Comparison of ENCODE assay signal across 43 mouse cellular contexts in the genomic region with DNA sequence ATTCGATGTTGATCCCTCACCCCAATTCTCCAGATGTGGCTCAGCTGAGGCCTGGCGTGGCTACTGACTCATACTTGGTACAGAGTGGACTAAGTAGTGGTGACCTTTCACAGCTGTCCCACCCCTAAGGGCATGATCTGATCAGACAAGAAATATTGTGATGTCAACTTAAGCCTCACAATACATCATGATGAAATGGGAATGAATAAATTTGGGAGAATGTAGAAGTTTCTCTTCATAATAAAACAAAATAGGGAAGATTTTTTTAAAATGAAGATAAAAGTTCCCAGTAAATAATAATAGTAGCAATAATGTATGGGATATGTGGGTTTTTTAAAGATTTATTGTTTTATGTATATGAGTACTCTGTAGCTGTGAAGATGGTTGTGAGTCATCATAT. TPM values are rescaled to one million over a fixed set of nuclear protein-coding genes. Genes with fewer than 3 reads are reported as not detected.
"Had no signal": no experiment of that assay in that cellular context is flagged by ENCODE, and none has a peak within 500 bp of the region (broad histone marks: within the 10 kb centered on the region; RNA-seq: fewer than 3 reads in every experiment).

Gene Ubqlnl (minus strand): TSS at position 101 of the 400 bp plus-strand sequence.

- H3K27me3 ChIP-seq: heart, embryonic 12.5 days; heart, embryonic 13.5 days; heart, embryonic 15.5 days; hindbrain, embryonic 12.5 days; hindbrain, embryonic 13.5 days; hindbrain, embryonic 15.5 days; intestine, embryonic 15.5 days; kidney, embryonic 15.5 days had no signal

- H3K27ac ChIP-seq: heart, embryonic 10.5 days; heart, embryonic 13.5 days; heart, embryonic 15.5 days; hindbrain, embryonic 10.5 days; hindbrain, embryonic 12.5 days; hindbrain, embryonic 13.5 days; hindbrain, embryonic 14.5 days; hindbrain, embryonic 15.5 days; hindbrain, postnatal 0 days; intestine, embryonic 15.5 days; kidney, embryonic 15.5 days; kidney, postnatal 0 days; layer of hippocampus, adult 2 months had no signal

- H3K4me3 ChIP-seq: heart, embryonic 10.5 days; heart, embryonic 12.5 days; heart, embryonic 13.5 days; heart, embryonic 15.5 days; hindbrain, embryonic 10.5 days; hindbrain, embryonic 12.5 days; hindbrain, embryonic 13.5 days; hindbrain, embryonic 15.5 days; intestine, embryonic 15.5 days; kidney, embryonic 15.5 days; layer of hippocampus, adult 2 months had no signal

- H3K36me3 ChIP-seq: heart, embryonic 10.5 days; heart, embryonic 12.5 days; heart, embryonic 13.5 days; heart, embryonic 15.5 days; hindbrain, embryonic 10.5 days; hindbrain, embryonic 12.5 days; hindbrain, embryonic 13.5 days; hindbrain, embryonic 15.5 days; intestine, embryonic 15.5 days; kidney, embryonic 15.5 days had no signal

- H3K4me1 ChIP-seq: heart, embryonic 10.5 days; heart, embryonic 12.5 days; heart, embryonic 13.5 days; heart, embryonic 15.5 days; hindbrain, embryonic 10.5 days; hindbrain, embryonic 12.5 days; hindbrain, embryonic 13.5 days; hindbrain, embryonic 15.5 days; intestine, embryonic 15.5 days; kidney, embryonic 15.5 days had no signal

- DNase-seq: heart, postnatal 10 days; heart, postnatal 14 days; heart, postnatal 36 days; heart, postnatal 4 days; kidney, adult 11 months; kidney, adult 18-20 months; kidney, adult 2 months; kidney, adult 8-10 months; kidney, adult 9 months; kidney, postnatal 10 days; kidney, postnatal 14 days; kidney, postnatal 25 days; kidney, postnatal 36 days; kidney, postnatal 4 days; layer of hippocampus, adult 9-11 months; layer of hippocampus, postnatal 36 days had no signal

RNA-seq across cellular contexts. Expression of gene Ubqlnl, which starts in this region (rescaled TPM):
- polyA plus RNA-seq: heart, embryonic 10.5 days; heart, embryonic 11.5 days; heart, embryonic 12.5 days; heart, embryonic 13.5 days; heart, embryonic 14.5 days; heart, embryonic 15.5 days; heart, embryonic 16.5 days; heart, postnatal 0 days; hindbrain, embryonic 10.5 days; hindbrain, embryonic 11.5 days; hindbrain, embryonic 12.5 days; hindbrain, embryonic 13.5 days; hindbrain, embryonic 14.5 days; hindbrain, embryonic 15.5 days; hindbrain, embryonic 16.5 days; hindbrain, postnatal 0 days; inflammation-experienced regulatory T-cells, adult 6 months; intestine, embryonic 14.5 days; intestine, embryonic 15.5 days; intestine, embryonic 16.5 days; intestine, postnatal 0 days; kidney, adult 2 months; kidney, embryonic 14.5 days; kidney, embryonic 15.5 days; kidney, embryonic 16.5 days; kidney, postnatal 0 days; large intestine, adult 2 months had no signal
